28 mouse cellular contexts compared by ENCODE assay signal in genomic region chr9:30765017-30765569, GRCm38 (mm10).
DNase-seq lines count a peak whose midpoint lies in the region; ATAC-seq lines count a peak whose summit lies in the region.
"Had no signal": no experiment of that assay in that cellular context is flagged by ENCODE, and none has a peak within 500 bp of the region (broad histone marks: within the 10 kb centered on the region; RNA-seq: fewer than 3 reads in every experiment).

No protein-coding gene starts in this region.

- 0 out of 2 replicates have a peak, but pooled peaks cover 3% of the 10 kb centered on the region for H3K9me3 ChIP-seq in heart, embryonic 12.5 days (replicated peaks)
- H3K9me3 ChIP-seq in kidney, embryonic 16.5 days (ENCODE audit: low read length), result peaks cover 4% of the 10 kb centered on the region
- no peaks in the 10 kb centered on the region for H3K9me3 ChIP-seq in kidney, embryonic 14.5 days (ENCODE audit: control insufficient read depth, low read length)
- no peaks in the 10 kb centered on the region for H3K9me3 ChIP-seq in intestine, embryonic 15.5 days
- H3K9me3 ChIP-seq in stomach, embryonic 15.5 days, result no peaks in the 10 kb centered on the region
- H3K9me3 ChIP-seq: embryonic facial prominence, embryonic 13.5 days; forebrain, embryonic 13.5 days; G1E; hindbrain, embryonic 12.5 days; limb, embryonic 15.5 days; liver, embryonic 15.5 days; lung, embryonic 15.5 days; midbrain, embryonic 13.5 days had no signal

- ATAC-seq in heart, embryonic 12.5 days (ENCODE audit: insufficient number of reproducible peaks, low FRiP score), result peak; percentile 26; the same call in 1 of the 2 replicates
- ATAC-seq in kidney, embryonic 16.5 days (ENCODE audit: low FRiP score, low TSS enrichment), result peak; percentile 42; the same call in 1 of the 2 replicates
- ATAC-seq in kidney, embryonic 14.5 days (ENCODE audit: low FRiP score, low TSS enrichment), result no peak
- peak; percentile 56 for ATAC-seq in intestine, embryonic 15.5 days
- peak; percentile 59 for ATAC-seq in stomach, embryonic 15.5 days (ENCODE audit: insufficient read depth, low FRiP score, low read depth)
- ATAC-seq: forebrain, embryonic 13.5 days; midbrain, embryonic 13.5 days; Patski had no signal

- H3K27ac ChIP-seq in heart, embryonic 12.5 days (ENCODE audit: poor library complexity, severe bottlenecking), result no peak overlapping the region
- H3K27ac ChIP-seq in kidney, embryonic 16.5 days (ENCODE audit: low read length), result no peak overlapping the region
- no peak overlapping the region for H3K27ac ChIP-seq in kidney, embryonic 14.5 days (ENCODE audit: low read depth, low read length)
- no peak overlapping the region for H3K27ac ChIP-seq in intestine, embryonic 15.5 days
- no peak overlapping the region for H3K27ac ChIP-seq in stomach, embryonic 15.5 days
- H3K27ac ChIP-seq: embryonic facial prominence, embryonic 13.5 days; forebrain, embryonic 13.5 days; gastrocnemius, adult 2 months; hindbrain, embryonic 12.5 days; left cerebral cortex, adult 2 months; limb, embryonic 15.5 days; liver, embryonic 15.5 days; lung, embryonic 15.5 days; midbrain, embryonic 13.5 days had no signal

- no peak for DNase-seq in heart, adult 18-20 months
- DNase-seq in layer of hippocampus, adult 18-20 months (ENCODE audit: low spot score in 2 of 2), result no peak
- DNase-seq: adrenal gland, postnatal 36 days; B cell, adult 2 months; cerebellum, adult 9-11 months; gastrocnemius, adult 2 months; kidney, postnatal 14 days; layer of hippocampus, adult 9-11 months; lung, postnatal 36 days; thymus, postnatal 14 days had no signal

- H3K4me2 ChIP-seq in heart, embryonic 12.5 days, result no peak overlapping the region
- no peak overlapping the region for H3K4me2 ChIP-seq in kidney, embryonic 16.5 days (replicated peaks; ENCODE audit: low read depth, low read length)
- no peak overlapping the region for H3K4me2 ChIP-seq in kidney, embryonic 14.5 days (replicated peaks; ENCODE audit: low read depth, low read length)
- H3K4me2 ChIP-seq in intestine, embryonic 15.5 days (replicated peaks), result no peak overlapping the region
- H3K4me2 ChIP-seq in stomach, embryonic 15.5 days, result no peak overlapping the region
- H3K4me2 ChIP-seq: embryonic facial prominence, embryonic 13.5 days; forebrain, embryonic 13.5 days; hindbrain, embryonic 12.5 days; limb, embryonic 15.5 days; liver, embryonic 15.5 days; lung, embryonic 15.5 days; midbrain, embryonic 13.5 days had no signal

- no peak overlapping the region for H3K9ac ChIP-seq in heart, embryonic 12.5 days
- H3K9ac ChIP-seq in kidney, embryonic 16.5 days (replicated peaks; ENCODE audit: low read length), result no peak overlapping the region
- H3K9ac ChIP-seq in kidney, embryonic 14.5 days (ENCODE audit: low read depth, low read length), result no peak overlapping the region
- no peak overlapping the region for H3K9ac ChIP-seq in intestine, embryonic 15.5 days
- no peak overlapping the region for H3K9ac ChIP-seq in stomach, embryonic 15.5 days
- H3K9ac ChIP-seq: embryonic facial prominence, embryonic 13.5 days; forebrain, embryonic 13.5 days; hindbrain, embryonic 12.5 days; limb, embryonic 15.5 days; liver, embryonic 15.5 days; lung, embryonic 15.5 days; midbrain, embryonic 13.5 days had no signal

- H3K4me3 ChIP-seq in heart, embryonic 12.5 days, result no peak overlapping the region
- H3K4me3 ChIP-seq in kidney, embryonic 16.5 days (ENCODE audit: low read length), result no peak overlapping the region
- H3K4me3 ChIP-seq in kidney, embryonic 14.5 days (ENCODE audit: low read length), result no peak overlapping the region
- H3K4me3 ChIP-seq in intestine, embryonic 15.5 days (replicated peaks), result no peak overlapping the region
- H3K4me3 ChIP-seq in stomach, embryonic 15.5 days (replicated peaks), result no peak overlapping the region
- H3K4me3 ChIP-seq: embryonic facial prominence, embryonic 13.5 days; erythroblast, embryonic 14.5 days; forebrain, embryonic 13.5 days; gastrocnemius, adult 2 months; hindbrain, embryonic 12.5 days; left cerebral cortex, adult 2 months; limb, embryonic 15.5 days; liver, embryonic 15.5 days; lung, embryonic 15.5 days; megakaryocyte, embryonic 14.5 days; midbrain, embryonic 13.5 days had no signal

- 38% methylated on average over 7 of the region's 7 CpGs for WGBS in heart, embryonic 12.5 days
- 74% methylated on average over 7 of the region's 7 CpGs for WGBS in kidney, embryonic 16.5 days
- 78% methylated on average over 7 of the region's 7 CpGs for WGBS in kidney, embryonic 14.5 days
- WGBS in intestine, embryonic 15.5 days, result 66% methylated on average over 7 of the region's 7 CpGs
- 51% methylated on average over 7 of the region's 7 CpGs for WGBS in stomach, embryonic 15.5 days

- H3K4me1 ChIP-seq in heart, embryonic 12.5 days (replicated peaks), result peaks cover 31% of the 10 kb centered on the region
- H3K4me1 ChIP-seq in kidney, embryonic 16.5 days (ENCODE audit: insufficient read depth, low read length), result peaks cover 6% of the 10 kb centered on the region; the same call in 1 of the 2 replicates
- 0 out of 2 replicates have a peak, but pooled peaks cover 3% of the 10 kb centered on the region for H3K4me1 ChIP-seq in kidney, embryonic 14.5 days (ENCODE audit: control insufficient read depth, insufficient read depth, low read length)
- H3K4me1 ChIP-seq in intestine, embryonic 15.5 days (replicated peaks), result 0 out of 2 replicates have a peak, but pooled peaks cover 3% of the 10 kb centered on the region
- no peaks in the 10 kb centered on the region for H3K4me1 ChIP-seq in stomach, embryonic 15.5 days
- H3K4me1 ChIP-seq: forebrain, embryonic 13.5 days; hindbrain, embryonic 12.5 days; liver, embryonic 15.5 days; lung, embryonic 15.5 days; megakaryocyte, embryonic 14.5 days; midbrain, embryonic 13.5 days had no signal

- no peaks in the 10 kb centered on the region for H3K36me3 ChIP-seq in heart, embryonic 12.5 days
- H3K36me3 ChIP-seq in kidney, embryonic 16.5 days (ENCODE audit: insufficient read depth, low read length), result no peaks in the 10 kb centered on the region
- H3K36me3 ChIP-seq in kidney, embryonic 14.5 days (ENCODE audit: control insufficient read depth, insufficient read depth, low read length), result no peaks in the 10 kb centered on the region
- no peaks in the 10 kb centered on the region for H3K36me3 ChIP-seq in intestine, embryonic 15.5 days
- no peaks in the 10 kb centered on the region for H3K36me3 ChIP-seq in stomach, embryonic 15.5 days
- H3K36me3 ChIP-seq: embryonic facial prominence, embryonic 13.5 days; G1E; hindbrain, embryonic 12.5 days; limb, embryonic 15.5 days; liver, embryonic 15.5 days; lung, embryonic 15.5 days; midbrain, embryonic 13.5 days had no signal

- no peaks in the 10 kb centered on the region for H3K27me3 ChIP-seq in heart, embryonic 12.5 days (replicated peaks)
- no peaks in the 10 kb centered on the region for H3K27me3 ChIP-seq in kidney, embryonic 16.5 days (ENCODE audit: insufficient read depth, low read length)
- H3K27me3 ChIP-seq in kidney, embryonic 14.5 days (ENCODE audit: control insufficient read depth, insufficient read depth, low read length), result no peaks in the 10 kb centered on the region
- no peaks in the 10 kb centered on the region for H3K27me3 ChIP-seq in intestine, embryonic 15.5 days (replicated peaks)
- no peaks in the 10 kb centered on the region for H3K27me3 ChIP-seq in stomach, embryonic 15.5 days (replicated peaks)
- H3K27me3 ChIP-seq: CH12.LX; embryonic facial prominence, embryonic 13.5 days; forebrain, embryonic 13.5 days; hindbrain, embryonic 12.5 days; limb, embryonic 15.5 days; liver, embryonic 15.5 days; lung, embryonic 15.5 days; megakaryocyte, embryonic 14.5 days; midbrain, embryonic 13.5 days; Patski had no signal
